Mouse (Mus musculus) olfactory bulb, adult 2 months (tissue): ENCODE data around the gene Arhgap10. TPM values are rescaled to one million over a fixed set of nuclear protein-coding genes. Genes with fewer than 3 reads are reported as not detected.

Experiments used
- H3K27ac ChIP-seq: fragments of 200-500 bp; 2 replicates; pipeline ENCODE4 v1.5.1; 2012; ENCODE audit warnings: low read depth, low read length; ENCODE audit not compliant: insufficient read depth
- H3K4me1 ChIP-seq: fragments of 200-500 bp; 2 replicates; pipeline ENCODE4 v1.6.1; 2012; ENCODE audit warnings: low read length; ENCODE audit not compliant: control insufficient read depth, insufficient read depth
- H3K4me3 ChIP-seq: fragments of 200-500 bp; 2 replicates; pipeline ENCODE4 v1.5.1; 2012; ENCODE audit warnings: mild to moderate bottlenecking, low read depth, low read length, moderate library complexity; ENCODE audit not compliant: insufficient read depth
- CTCF ChIP-seq: fragments of 200-500 bp; IDR thresholded peaks from 2 replicates; pipeline ENCODE4 v1.5.1; 2012; ENCODE audit warnings: low read depth, mild to moderate bottlenecking, low read length, moderate library complexity; ENCODE audit not compliant: insufficient read depth
- POLR2A ChIP-seq: fragments of 200-500 bp; IDR thresholded peaks from 2 replicates; pipeline ENCODE4 v1.6.1; 2012; ENCODE audit warnings: mild to moderate bottlenecking, low read depth, low read length, moderate library complexity; ENCODE audit not compliant: insufficient read depth
- WGBS: fragments of 180-500 bp; shearing (Covaris S2); methylation state at CpG from one replicate; pipeline ENCODE4 v1.1.7; 2018; 5-methylcytosine and 5-hydroxymethylcytosine counted together
- polyA plus RNA-seq: library from polyadenylated mRNA; stranded (reverse); fragments of >200 nt; gene quantifications from 2 replicates; pipeline ENCODE4 v1.2.4, GENCODE M21; 2012; ENCODE audit warnings: low replicate concordance; ENCODE audit not compliant: missing spikeins, insufficient read depth, insufficient read length

The Arhgap10 gene
- polyA plus RNA-seq, 1 experiment: not detected

DNA sequence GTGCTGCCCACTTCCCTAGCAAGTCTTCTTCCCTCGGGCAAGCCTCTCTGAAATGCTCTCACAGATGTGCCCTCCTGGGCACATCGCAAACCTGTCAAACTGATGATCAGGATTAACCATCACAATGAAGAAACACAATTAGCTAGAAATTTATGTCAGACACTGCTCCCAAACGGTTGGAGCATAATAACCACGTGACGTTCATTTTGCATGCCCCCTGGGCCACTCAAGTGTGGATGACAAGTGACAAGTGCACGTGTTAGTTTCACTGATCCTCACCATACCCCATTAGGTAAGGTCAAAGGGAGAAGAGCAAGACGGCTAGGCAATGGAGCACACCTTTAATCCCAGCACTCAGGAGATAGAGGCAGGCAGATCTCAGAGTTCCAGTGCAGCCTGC lies 58.1 kb downstream of the Arhgap10 start:
- 77% methylated on average over 7 of the region's 7 CpGs for WGBS
- no peak for TF ChIP-seq CTCF
- TF ChIP-seq POLR2A: no peak
- Histone ChIP-seq H3K27ac (no peak overlapping the region), H3K4me3 (no peak overlapping the region), H3K4me1 (no peaks in the 10 kb centered on the region)

DNA sequence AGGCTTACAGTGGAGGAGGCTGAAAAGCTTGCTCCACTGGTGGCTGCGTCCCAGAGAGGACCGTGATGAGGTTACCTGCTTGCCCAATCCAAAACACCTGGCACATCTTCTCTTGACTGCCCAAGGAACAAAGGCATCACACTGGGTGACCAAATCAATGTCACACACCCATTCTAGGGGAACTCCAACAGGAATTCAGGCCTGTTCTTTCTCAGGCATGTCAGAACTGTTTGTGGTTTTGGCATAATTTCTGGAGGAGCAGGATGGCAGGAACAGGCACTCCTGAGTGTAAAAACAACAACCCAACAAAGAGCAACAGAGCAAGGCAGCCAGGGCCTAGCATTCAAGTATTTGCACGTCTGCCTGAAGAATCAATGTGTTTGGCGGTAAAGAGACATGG lies 59.2 kb downstream of the Arhgap10 start:
- Histone ChIP-seq H3K4me3 (no peak overlapping the region), H3K27ac (no peak overlapping the region), H3K4me1 (no peaks in the 10 kb centered on the region)
- 98% methylated on average over 4 of the region's 4 CpGs for WGBS
- TF ChIP-seq CTCF: no peak

DNA sequence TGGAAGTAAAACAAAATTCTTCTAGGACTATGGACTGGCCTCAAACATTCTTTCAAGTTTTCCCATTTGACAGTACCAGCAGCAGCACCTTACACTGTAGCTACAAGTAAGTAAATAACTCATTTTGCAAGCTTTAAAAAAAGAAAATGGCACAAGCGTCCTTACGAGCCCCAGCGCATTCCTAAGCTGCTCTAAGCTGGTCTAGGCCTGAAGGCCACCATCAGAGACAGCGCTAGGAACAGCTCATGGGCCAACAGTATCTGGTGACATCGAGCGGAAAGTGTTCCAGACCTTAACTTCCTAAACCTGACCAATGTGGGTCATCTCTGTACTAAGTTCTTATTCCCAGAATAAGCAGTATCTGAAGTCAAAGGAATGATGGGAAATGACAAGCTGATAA lies 61.5 kb downstream of the Arhgap10 start:
- no peak overlapping the region for H3K27ac ChIP-seq
- TF ChIP-seq POLR2A (no peak), CTCF (no peak)
- WGBS: 91% methylated on average over 6 of the region's 6 CpGs
- no peaks in the 10 kb centered on the region for H3K4me1 ChIP-seq
- H3K4me3 ChIP-seq: no peak overlapping the region

DNA sequence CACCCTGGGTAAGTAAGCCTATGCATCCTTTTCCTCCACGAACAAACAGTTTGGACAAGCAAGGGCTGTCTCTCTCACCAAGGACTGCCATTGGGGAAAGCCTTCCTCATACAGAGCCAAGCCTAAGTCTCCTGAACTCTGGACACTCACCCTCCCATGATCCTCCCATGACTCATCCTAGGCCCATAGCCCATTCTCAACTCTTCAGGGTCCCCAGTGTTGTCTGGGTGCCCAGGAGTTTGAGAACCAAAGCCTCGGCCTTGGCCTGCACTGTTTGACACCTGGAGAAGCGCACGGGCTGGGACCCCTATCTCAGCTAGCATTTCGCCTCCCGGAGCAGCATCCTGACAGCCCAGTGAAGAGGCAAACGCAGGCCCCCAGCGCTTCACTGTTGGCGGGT lies 63.9 kb downstream of the Arhgap10 start:
- WGBS: 92% methylated on average over 9 of the region's 9 CpGs
- no peak overlapping the region for H3K4me3 ChIP-seq
- no peak for TF ChIP-seq POLR2A
- no peak for TF ChIP-seq CTCF
- H3K27ac ChIP-seq: no peak overlapping the region
- H3K4me1 ChIP-seq: no peaks in the 10 kb centered on the region

DNA sequence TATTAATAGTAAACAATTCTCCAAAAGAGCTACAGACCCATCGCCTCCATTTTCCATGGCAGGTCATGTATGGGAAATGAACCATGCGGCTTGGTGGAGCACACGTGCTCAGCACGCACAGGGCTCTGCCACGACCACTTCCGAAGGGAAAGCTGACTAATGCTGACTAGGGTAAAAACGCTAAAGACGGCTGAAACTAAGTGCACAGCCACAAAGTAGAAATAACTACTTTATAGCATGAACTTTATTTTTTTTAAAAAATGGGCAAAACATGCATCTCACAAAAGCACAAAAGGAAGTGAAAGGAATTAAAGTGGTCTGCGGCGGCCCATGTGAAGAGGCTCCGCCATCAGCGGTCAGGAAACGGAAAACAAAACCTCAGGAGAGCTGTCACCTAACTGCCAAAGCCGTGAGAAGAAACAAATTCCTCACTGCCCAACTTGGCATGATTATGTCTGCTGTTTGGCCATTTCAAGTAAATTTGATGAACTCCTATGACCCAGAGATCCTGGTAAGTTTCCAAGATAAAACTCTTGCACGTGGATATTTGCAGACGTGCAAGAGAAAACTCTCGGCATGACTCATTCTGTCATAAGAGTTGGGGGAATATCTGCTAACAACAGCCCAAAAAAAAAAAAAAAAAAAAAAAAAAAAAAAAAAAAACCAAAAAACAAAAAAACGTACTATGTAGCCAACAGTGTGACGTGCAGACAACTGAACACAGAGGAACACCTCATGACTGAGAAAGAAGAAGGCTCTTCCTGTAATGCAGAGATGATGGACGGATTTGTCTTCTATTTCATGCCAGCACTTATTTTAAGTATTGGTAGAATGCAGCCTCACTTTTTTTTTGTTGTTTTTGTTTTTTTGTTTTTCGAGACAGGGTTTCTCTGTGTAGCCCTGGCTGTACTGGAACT lies 66.0 kb downstream of the Arhgap10 start:
- Histone ChIP-seq H3K27ac (no peak overlapping the region), H3K4me1 (no peaks in the 10 kb centered on the region), H3K4me3 (no peak overlapping the region)
- TF ChIP-seq POLR2A (no peak), CTCF (no peak)
- WGBS: 89% methylated on average over 21 of the region's 21 CpGs

- WGBS: 94% methylated on average over 5 of the region's 5 CpGs
- Histone ChIP-seq H3K4me3 (no peak overlapping the region), H3K4me1 (no peaks in the 10 kb centered on the region), H3K27ac (no peak overlapping the region)
- TF ChIP-seq CTCF (no peak), POLR2A (no peak)
Observed at GRCm38 (mm10) chr8:77451052-77451451, 66.7 kb downstream of the Arhgap10 start.

- no peak overlapping the region for H3K27ac ChIP-seq
- H3K4me3 ChIP-seq: no peak overlapping the region
- TF ChIP-seq POLR2A (no peak), CTCF (no peak)
- no peaks in the 10 kb centered on the region for H3K4me1 ChIP-seq
- WGBS: 90% methylated on average over 12 of the region's 12 CpGs
Observed at GRCm38 (mm10) chr8:77446294-77446693, 71.5 kb downstream of the Arhgap10 start.

DNA sequence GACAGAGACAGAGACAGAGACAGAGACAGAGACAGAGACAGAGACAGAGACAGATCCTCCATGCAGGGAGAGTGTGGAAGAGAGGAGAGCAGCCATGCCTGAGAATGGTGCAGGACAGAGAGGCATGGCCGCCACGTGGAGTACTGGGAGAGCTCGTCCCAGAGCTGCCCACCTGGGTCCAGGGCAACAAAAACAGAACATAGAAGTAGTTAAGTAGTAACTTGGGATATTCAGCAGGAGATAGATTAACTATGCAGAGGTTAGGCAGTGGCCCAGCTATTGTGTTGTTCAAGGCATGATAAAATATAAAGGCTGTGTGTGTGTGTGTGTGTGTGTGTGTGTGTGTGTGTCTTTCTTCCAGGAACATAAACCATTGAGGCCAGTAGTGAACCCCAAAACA lies 72.1 kb downstream of the Arhgap10 start:
- no peaks in the 10 kb centered on the region for H3K4me1 ChIP-seq
- no peak overlapping the region for H3K27ac ChIP-seq
- no peak overlapping the region for H3K4me3 ChIP-seq
- 89% methylated on average over 3 of the region's 3 CpGs for WGBS
- TF ChIP-seq POLR2A (no peak), CTCF (no peak)

GRCm38 (mm10) chr8:77444166-77444870 lies 73.4 kb downstream of the Arhgap10 start:
- Histone ChIP-seq H3K4me3 (no peak overlapping the region), H3K27ac (no peak overlapping the region), H3K4me1 (no peaks in the 10 kb centered on the region)
- WGBS: 71% methylated on average over 10 of the region's 10 CpGs
- TF ChIP-seq POLR2A: no peak
- no peak for TF ChIP-seq CTCF
